Mouse (Mus musculus) embryonic facial prominence, embryonic 10.5 days (tissue): ENCODE measurements at regions not wholly inside any gene's neighbourhood (a gene's known extent, or its start where the extent isn't known, plus 50 kb on each side); places are given as distances from the start of the nearest gene placed in this dataset.
A peak's percentile ranks its signal among the peaks of the same experiment; 100 is the strongest.

Experiments used
- DNase-seq: peaks from one replicate; pipeline ENCODE4 v3.0.0-alpha.2; 2017; ENCODE audit warnings: low spot score
- H3K27ac ChIP-seq: fragments of 300-500 bp; sonication (generic); replicated peaks from 2 replicates; pipeline ENCODE4 v1.5.1; 2016; ENCODE audit warnings: mild to moderate bottlenecking
- H3K27me3 ChIP-seq: fragments of 300-500 bp; sonication (generic); replicated peaks from 2 replicates; pipeline ENCODE4 v1.6.1; 2016; ENCODE audit warnings: low read depth, mild to moderate bottlenecking; ENCODE audit not compliant: poor library complexity, severe bottlenecking
- H3K36me3 ChIP-seq: fragments of 300-500 bp; sonication (generic); replicated peaks from 2 replicates; pipeline ENCODE4 v1.6.1; 2016; ENCODE audit warnings: mild to moderate bottlenecking, moderate library complexity
- H3K4me1 ChIP-seq: fragments of 300-500 bp; sonication (generic); 2 replicates; pipeline ENCODE4 v1.6.1; 2016
- H3K4me3 ChIP-seq: fragments of 300-500 bp; sonication (generic); 2 replicates; pipeline ENCODE4 v1.5.1; 2016; ENCODE audit warnings: mild to moderate bottlenecking, moderate library complexity
- H3K9me3 ChIP-seq: fragments of 300-500 bp; sonication (generic); 2 replicates; pipeline ENCODE4 v1.6.1; 2016; ENCODE audit warnings: mild to moderate bottlenecking
- WGBS: fragments of 180-500 bp; shearing (Covaris S2); methylation state at CpG from one replicate; pipeline ENCODE4 v1.1.7; 2016; 5-methylcytosine and 5-hydroxymethylcytosine counted together

DNA sequence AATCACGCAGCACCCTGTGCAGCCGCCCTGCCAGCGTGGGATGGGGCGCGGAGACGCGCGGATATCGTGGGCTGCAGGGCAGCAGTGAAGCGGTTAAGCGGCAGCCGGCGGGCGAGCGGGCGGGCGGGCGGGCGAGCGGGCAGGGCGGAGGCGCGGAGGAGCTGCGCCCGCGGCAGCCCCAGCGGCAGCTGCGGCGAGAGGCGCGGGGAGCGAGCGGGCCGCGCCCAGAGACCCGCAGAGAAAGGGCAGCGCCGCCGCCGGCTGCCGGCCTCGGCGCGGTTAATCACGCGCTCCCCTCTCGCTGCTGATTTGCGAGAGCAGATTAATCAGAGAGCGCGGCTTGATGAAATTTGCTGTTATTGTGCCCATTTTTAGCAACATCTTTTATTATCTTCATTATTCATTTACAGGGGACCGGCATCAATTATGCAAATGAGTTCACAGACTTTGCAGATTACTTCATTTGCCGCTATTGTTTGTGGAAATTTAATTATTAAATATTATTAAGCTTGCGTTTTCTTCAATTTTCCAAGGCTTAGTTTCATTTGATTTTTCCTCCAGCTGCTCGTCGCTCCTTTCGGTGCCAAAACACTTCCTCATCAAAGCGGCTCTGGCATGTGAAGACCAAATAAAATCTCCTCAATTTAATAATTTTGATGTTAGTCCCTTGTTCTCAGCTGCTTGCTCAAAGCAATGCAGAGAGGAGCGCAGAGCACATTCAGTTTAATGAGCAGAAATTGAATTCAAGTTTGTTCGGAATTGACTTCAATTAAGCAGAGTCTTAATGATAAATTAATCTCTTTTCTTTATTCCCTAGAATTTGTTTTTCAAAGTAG lies 219.2 kb upstream of the Pkn2 start:
- Histone ChIP-seq H3K27me3 (peaks cover 55% of the 10 kb centered on the region), H3K36me3 (no peaks in the 10 kb centered on the region), H3K4me3 (peak overlapping the region; percentile 62), H3K4me1 (peaks cover 17% of the 10 kb centered on the region), H3K9me3 (no peaks in the 10 kb centered on the region), H3K27ac (peak overlapping the region; percentile 80)
- peak; percentile 61 for DNase-seq
- WGBS: 3% methylated on average over 59 of the region's 59 CpGs

DNA sequence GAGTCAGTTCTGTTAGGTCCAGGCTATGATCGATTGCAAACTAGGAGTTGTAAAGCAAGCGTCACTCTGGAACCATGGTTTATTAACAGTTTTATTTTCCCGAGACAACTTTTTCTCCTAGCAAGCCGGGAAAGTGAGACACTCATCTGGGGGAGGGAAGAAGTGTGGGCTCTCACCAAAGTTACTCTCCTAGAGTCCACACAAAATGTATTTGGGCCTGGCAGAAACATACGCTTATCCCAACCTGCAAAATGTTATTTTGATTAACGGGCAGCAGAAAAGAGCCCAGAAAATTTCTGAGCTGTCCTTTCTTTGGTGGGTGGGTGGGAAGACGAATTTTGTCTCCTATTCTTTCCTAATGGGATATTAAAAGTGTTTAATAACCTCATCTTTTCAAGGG lies 218.4 kb upstream of the Pkn2 start:
- Histone ChIP-seq H3K4me3 (peak overlapping the region; percentile 62), H3K36me3 (no peaks in the 10 kb centered on the region), H3K27ac (no peak overlapping the region), H3K27me3 (peaks cover 52% of the 10 kb centered on the region), H3K4me1 (peaks cover 17% of the 10 kb centered on the region), H3K9me3 (no peaks in the 10 kb centered on the region)
- no peak for DNase-seq
- 67% methylated on average over 7 of the region's 7 CpGs for WGBS

DNA sequence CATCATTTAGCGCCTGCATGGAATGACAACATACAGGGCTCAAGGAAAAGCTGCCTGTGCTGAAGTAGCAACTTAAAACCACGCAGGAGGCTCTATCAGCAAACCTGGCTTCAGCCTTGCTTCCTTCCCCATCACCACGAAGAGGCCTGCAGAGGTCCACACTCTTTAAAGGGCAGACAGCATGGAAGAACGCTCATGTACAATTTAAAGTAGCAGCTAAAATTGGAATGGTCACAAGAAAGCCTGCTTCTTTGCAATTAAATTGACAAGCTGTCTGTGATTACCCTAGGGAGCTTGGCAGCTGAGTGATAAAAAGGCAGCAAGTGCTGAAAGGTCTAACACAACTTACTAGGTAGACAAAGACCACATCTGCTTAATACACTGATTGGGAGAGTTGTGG lies 210.4 kb upstream of the Pkn2 start:
- H3K9me3 ChIP-seq: no peaks in the 10 kb centered on the region
- DNase-seq: peak; percentile 16
- no peaks in the 10 kb centered on the region for H3K36me3 ChIP-seq
- WGBS: 46% methylated on average over 4 of the region's 4 CpGs
- no peaks in the 10 kb centered on the region for H3K27me3 ChIP-seq
- no peak overlapping the region for H3K4me3 ChIP-seq
- peak overlapping the region; percentile 48; the same call in 1 of the 2 replicates for H3K27ac ChIP-seq
- H3K4me1 ChIP-seq: peaks cover 37% of the 10 kb centered on the region

DNA sequence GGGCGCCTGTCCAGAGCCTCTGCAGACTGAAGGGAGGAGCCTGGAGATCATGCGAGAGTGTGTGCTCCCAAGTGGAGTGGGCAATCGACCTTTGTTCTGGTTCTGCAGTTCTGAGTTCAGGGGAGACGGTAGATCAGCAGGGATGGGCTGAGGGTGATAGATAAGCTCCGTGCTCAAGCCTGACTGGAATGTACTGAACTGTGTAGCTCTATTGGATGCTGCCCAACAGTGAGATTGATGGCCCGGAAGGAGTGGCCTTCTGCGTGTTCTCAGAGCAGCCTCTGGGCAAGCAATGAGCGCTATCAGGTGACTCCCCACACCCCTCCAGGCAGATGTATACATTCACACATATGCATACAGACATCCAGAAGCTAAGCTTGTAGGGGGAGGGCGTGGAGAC lies 209.1 kb upstream of the Pkn2 start:
- H3K4me1 ChIP-seq: peaks cover 37% of the 10 kb centered on the region
- no peaks in the 10 kb centered on the region for H3K9me3 ChIP-seq
- no peak for DNase-seq
- H3K27ac ChIP-seq: no peak overlapping the region
- no peak overlapping the region for H3K4me3 ChIP-seq
- H3K36me3 ChIP-seq: no peaks in the 10 kb centered on the region
- no peaks in the 10 kb centered on the region for H3K27me3 ChIP-seq
- WGBS: 72% methylated on average over 9 of the region's 9 CpGs

DNA sequence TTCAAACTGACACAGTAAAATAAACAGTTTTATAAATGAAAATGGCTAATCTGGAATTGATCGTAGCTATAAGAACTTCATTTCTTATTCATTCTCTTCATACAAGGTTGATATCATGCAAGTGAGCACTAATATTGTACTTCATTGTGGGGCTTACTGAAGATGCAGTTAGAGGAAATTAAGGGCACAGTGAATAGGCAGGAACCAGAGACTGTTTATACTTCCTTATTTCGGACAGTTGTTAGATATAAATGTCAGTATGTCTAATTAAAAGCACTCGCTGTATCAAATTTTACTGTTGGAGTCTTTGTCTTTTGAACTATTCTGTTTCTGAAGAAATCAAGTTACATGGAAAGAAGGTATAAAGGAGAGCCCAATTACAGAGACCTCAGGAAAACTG lies 208.5 kb upstream of the Pkn2 start:
- no peak overlapping the region for H3K4me3 ChIP-seq
- 90% methylated on average over 3 of the region's 3 CpGs for WGBS

DNA sequence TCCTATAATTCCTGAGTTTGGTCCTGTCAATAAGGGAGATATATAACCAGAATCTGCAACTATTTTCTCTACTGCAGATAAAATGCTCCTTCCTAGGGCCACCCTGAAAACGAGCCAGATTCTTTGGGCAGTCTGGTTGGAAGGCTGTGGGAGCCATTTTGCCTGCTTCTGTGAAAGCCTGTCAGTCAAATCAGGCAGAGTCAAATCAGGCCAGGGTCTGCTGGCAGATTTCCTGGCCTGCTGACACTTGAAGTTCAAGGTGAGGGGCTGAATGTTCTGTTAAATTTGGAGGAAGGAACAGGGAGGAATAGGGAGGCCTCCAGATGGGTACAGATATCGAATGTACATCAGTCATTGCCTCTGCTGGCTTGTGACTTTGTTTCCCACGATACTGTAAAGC lies 206.0 kb upstream of the Pkn2 start:
- no peaks in the 10 kb centered on the region for H3K36me3 ChIP-seq
- H3K27me3 ChIP-seq: no peaks in the 10 kb centered on the region
- no peak overlapping the region for H3K4me3 ChIP-seq
- 69% methylated on average over 3 of the region's 3 CpGs for WGBS
- DNase-seq: no peak
- H3K9me3 ChIP-seq: no peaks in the 10 kb centered on the region
- peaks cover 26% of the 10 kb centered on the region for H3K4me1 ChIP-seq
- no peak overlapping the region for H3K27ac ChIP-seq

More for the DNA sequence above, 208.5 kb upstream of the Pkn2 start:
- H3K4me1 ChIP-seq: peaks cover 37% of the 10 kb centered on the region
- no peaks in the 10 kb centered on the region for H3K27me3 ChIP-seq
- DNase-seq: no peak
- no peaks in the 10 kb centered on the region for H3K9me3 ChIP-seq
- H3K36me3 ChIP-seq: no peaks in the 10 kb centered on the region
- no peak overlapping the region for H3K27ac ChIP-seq

DNA sequence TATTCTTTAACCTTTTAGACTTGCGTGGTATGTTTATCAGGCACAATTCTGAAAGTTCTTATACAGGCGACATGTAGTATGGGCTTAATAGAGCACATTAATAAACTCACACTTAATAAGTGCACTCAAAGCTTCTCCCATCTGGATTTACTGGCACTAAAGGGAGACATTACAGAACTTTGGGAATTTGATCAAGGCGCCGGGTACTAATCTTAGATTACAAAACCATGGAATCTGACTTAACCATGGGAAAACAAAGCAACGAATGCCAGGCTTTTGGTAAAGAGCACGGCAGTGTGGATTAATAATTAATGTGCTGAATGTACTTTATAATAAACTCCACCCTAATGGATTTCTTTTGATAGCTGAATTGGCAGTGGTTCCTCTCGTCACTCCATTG lies 196.5 kb upstream of the Pkn2 start:
- no peaks in the 10 kb centered on the region for H3K36me3 ChIP-seq
- no peak overlapping the region for H3K27ac ChIP-seq
- no peak for DNase-seq
- H3K4me1 ChIP-seq: no peaks in the 10 kb centered on the region
- WGBS: 92% methylated on average over 7 of the region's 7 CpGs
- no peaks in the 10 kb centered on the region for H3K9me3 ChIP-seq
- no peaks in the 10 kb centered on the region for H3K27me3 ChIP-seq
- no peak overlapping the region for H3K4me3 ChIP-seq

DNA sequence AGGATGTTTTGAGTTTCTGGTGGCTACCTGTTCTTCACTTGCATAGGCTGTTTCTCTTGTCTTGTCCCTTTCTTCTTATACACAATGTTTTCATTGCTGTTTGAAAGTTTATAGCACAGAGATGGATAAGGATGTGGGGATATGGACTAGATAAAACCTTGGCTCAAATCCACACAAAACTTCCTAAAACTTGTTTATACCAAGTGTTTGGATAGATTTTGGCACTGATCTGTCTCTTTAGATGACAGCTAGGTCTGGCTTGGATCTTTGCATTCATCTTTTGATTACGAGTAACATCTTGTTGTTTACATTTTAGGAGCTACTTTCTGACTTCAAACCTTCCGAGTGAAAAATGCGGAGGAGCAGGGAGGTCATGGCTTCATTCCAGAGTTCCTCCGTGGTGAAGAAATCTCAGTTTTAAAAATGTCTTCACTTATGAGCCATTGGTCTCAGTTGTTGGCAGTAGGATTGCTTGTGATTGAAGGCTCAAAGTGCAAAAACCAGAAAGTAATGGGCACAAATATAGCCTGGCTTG lies 190.1 kb upstream of the Pkn2 start:
- no peak for DNase-seq
- Histone ChIP-seq H3K36me3 (no peaks in the 10 kb centered on the region), H3K27me3 (no peaks in the 10 kb centered on the region), H3K4me3 (no peak overlapping the region), H3K27ac (no peak overlapping the region), H3K4me1 (no peaks in the 10 kb centered on the region), H3K9me3 (no peaks in the 10 kb centered on the region)
- 88% methylated on average over 4 of the region's 4 CpGs for WGBS

DNA sequence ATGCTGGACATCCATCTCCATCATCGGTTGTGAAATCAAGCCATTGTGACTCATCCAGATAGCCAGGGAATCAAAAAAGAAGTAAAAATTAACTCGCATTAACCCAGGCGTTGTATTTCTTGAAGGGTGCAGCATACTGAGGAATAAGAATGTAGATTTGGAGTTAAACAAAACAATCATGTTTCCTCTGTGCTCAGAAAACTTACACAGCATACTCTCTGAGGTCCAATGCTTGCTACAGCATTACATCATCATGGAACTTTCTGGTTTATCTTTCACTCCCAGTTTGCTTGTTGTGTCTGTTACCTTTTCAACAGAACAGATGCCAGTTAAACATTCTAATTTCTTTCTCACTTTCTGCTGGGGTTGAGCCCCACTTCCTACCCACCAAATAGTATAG lies 173.1 kb upstream of the Pkn2 start:
- H3K27ac ChIP-seq: no peak overlapping the region
- H3K9me3 ChIP-seq: no peaks in the 10 kb centered on the region
- WGBS: 92% methylated on average over 3 of the region's 3 CpGs
- H3K27me3 ChIP-seq: no peaks in the 10 kb centered on the region
- no peak for DNase-seq
- no peaks in the 10 kb centered on the region for H3K36me3 ChIP-seq
- H3K4me1 ChIP-seq: no peaks in the 10 kb centered on the region
- H3K4me3 ChIP-seq: no peak overlapping the region

DNA sequence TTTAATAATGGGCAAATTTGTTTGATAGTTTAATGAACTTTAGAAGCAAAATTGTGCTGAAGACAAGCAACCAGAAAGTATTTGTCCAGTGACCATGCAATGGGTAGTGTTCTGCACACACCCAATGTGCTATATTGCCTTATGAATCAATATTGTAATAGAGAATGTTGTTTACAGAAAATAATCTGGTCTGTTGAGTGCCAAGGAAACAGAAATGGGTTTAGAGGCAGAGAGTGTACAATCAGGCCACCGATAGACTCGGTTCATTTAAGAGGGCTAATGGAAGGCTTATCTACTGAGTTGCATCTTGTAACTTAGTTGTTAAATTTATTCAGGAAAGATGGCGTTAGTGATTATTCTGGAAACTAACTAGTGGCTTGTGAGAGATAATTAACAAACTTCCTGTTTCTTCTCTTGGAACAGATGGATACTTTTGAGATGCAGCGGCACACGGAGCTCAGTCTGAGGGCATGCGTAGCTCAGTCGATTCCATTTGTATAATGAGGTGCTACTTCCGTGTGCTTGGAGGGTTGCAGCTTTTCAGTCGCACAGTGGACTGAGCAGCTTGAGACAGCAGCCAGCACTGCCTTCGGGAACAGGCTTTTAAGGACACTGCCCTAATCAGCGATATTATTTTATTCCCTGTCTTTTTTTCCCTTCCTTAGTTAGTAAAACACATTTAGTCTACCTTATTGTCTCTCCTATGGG lies 171.6 kb upstream of the Pkn2 start:
- no peaks in the 10 kb centered on the region for H3K4me1 ChIP-seq
- H3K27me3 ChIP-seq: no peaks in the 10 kb centered on the region
- H3K36me3 ChIP-seq: no peaks in the 10 kb centered on the region
- no peaks in the 10 kb centered on the region for H3K9me3 ChIP-seq
- DNase-seq: no peak
- H3K4me3 ChIP-seq: no peak overlapping the region
- no peak overlapping the region for H3K27ac ChIP-seq
- 87% methylated on average over 11 of the region's 11 CpGs for WGBS

DNA sequence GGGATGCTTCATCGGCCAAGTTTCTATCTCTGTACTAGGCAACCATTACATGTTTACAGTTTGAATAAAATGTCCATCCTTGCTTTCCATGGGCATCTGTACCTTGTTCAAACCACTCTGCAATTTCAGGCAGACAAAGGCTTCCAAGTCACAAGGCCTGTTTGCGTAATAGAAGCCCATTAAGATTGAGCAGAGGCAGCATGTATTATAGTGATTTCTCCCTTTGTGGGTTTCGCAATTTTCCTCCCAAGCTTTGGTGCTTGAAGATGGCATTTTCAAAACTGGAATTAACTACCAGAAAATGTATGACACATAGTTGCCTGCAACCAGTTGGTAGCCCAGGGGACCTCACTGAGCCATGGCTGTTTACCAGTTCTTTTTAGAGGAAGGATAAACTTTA lies 158.9 kb upstream of the Pkn2 start:
- no peaks in the 10 kb centered on the region for H3K9me3 ChIP-seq
- no peak for DNase-seq
- H3K4me3 ChIP-seq: no peak overlapping the region
- no peaks in the 10 kb centered on the region for H3K27me3 ChIP-seq
- 94% methylated on average over 3 of the region's 3 CpGs for WGBS
- no peaks in the 10 kb centered on the region for H3K4me1 ChIP-seq
- no peaks in the 10 kb centered on the region for H3K36me3 ChIP-seq
- H3K27ac ChIP-seq: no peak overlapping the region

DNA sequence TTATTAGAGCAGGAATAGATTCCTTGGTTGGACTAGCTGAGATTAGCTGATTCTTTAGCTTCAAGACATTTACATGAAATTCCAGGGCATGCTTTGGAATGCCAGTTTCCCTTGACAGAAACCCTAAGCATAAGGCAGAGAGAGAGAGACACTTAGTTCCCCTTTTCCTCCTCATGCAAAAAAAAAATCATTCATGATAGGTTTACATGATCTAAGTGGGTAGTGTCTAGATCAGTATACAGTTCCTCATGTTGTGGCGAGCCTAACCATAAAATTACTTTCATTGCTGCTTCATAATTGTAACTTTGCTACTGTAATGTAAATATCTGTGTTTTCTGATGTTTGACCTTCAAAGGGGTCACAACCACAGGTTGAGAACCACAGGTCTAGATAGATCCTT lies 154.3 kb upstream of the Pkn2 start:
- no peak overlapping the region for H3K27ac ChIP-seq
- WGBS: 86% methylated on average over 1 of the region's 1 CpGs

DNA sequence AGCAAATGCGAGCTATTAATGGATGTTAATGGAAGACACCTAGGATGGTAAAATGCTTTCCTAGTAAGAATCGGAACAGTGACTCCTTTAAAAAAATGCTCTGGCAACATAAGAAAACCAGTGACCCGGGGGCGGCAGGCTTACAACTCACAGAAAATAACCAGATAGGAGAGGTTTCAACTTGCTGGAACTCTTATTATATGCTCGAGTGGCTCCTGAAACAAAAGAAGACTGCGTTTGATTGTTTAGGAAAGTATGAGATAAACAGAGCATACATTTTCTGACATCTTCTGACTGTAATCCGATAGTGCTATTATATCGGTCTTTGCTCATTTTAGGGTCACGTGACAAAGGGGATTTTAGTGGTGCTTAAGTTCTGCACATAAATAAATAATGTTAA lies 152.8 kb upstream of the Pkn2 start:
- no peaks in the 10 kb centered on the region for H3K36me3 ChIP-seq
- DNase-seq: no peak
- H3K27me3 ChIP-seq: no peaks in the 10 kb centered on the region
- 77% methylated on average over 9 of the region's 9 CpGs for WGBS
- H3K4me1 ChIP-seq: no peaks in the 10 kb centered on the region
- no peak overlapping the region for H3K27ac ChIP-seq
- no peaks in the 10 kb centered on the region for H3K9me3 ChIP-seq
- H3K4me3 ChIP-seq: no peak overlapping the region

More for the DNA sequence above, 154.3 kb upstream of the Pkn2 start:
- H3K4me3 ChIP-seq: no peak overlapping the region
- no peaks in the 10 kb centered on the region for H3K4me1 ChIP-seq
- no peak for DNase-seq
- H3K9me3 ChIP-seq: no peaks in the 10 kb centered on the region
- no peaks in the 10 kb centered on the region for H3K36me3 ChIP-seq
- H3K27me3 ChIP-seq: no peaks in the 10 kb centered on the region
